Mouse (Mus musculus): ENCODE measurements around the gene Sdc4.

Gene Sdc4

DNA sequence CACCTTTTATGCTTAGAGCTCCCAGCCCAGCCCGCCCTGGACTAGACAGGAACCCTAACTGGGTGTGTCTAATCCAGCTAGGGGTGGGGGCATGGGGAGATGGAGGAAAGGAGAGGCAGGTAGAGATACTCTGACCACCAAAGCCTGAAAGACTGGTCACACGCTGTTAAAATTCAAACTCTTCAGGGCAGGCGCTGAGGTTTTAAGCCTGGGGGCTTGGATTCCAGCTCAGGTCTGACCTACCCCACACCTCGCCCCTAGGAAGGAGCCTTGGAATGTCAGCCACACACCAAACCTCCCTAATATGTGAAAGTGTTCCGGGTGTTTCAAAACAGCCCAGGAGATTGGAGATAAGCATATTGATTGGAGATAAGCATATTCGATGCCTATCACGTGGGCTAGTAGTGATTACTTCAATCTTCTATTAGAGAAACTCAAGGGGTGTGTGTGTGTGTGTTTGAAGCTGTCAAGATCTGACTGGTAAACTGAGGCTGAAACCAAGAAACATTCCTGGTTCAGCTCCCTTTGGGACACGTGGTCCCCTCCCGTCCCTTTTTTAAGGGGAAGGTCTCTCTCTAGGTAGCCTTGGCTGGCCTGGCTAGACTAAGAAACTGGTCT is 10.3 kb downstream of the Sdc4 start:
- DNase-seq (ENCODE audit: extremely low spot score, low read depth, low spot score), result no peak

DNA sequence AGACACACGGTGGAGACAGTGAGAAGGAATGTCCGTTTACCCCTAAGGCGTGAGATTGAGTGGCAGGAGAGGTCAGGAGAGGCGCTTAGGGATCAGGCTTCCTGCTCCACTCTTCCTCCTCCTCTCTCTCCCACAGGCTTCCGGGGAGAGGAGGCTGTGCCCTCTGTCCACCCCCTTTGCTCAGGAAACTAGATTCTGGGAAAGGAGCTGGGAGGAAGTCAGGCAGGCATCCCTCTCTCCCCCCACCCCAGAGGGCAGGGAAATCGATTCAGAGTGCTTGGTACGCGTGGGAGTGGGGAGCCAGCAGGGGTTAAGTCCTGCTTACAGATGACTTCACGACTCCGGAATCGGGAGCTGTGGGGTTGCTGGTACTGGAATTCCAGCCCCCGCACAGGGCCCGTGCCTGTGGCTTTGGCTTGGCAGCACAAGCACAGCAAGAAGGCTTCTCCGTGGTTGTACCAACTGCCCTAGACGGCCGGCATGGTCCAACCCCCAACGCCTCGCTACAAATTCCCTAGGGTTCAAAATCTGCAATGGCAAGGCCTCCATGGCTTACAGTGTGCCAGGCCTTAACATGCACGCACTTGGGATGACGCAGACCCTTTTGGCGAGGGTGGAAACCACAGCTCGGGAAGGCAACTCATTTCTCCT is 11.0 kb downstream of the Sdc4 start:
- DNase-seq (ENCODE audit: extremely low spot score, low read depth, low spot score), result no peak

DNA sequence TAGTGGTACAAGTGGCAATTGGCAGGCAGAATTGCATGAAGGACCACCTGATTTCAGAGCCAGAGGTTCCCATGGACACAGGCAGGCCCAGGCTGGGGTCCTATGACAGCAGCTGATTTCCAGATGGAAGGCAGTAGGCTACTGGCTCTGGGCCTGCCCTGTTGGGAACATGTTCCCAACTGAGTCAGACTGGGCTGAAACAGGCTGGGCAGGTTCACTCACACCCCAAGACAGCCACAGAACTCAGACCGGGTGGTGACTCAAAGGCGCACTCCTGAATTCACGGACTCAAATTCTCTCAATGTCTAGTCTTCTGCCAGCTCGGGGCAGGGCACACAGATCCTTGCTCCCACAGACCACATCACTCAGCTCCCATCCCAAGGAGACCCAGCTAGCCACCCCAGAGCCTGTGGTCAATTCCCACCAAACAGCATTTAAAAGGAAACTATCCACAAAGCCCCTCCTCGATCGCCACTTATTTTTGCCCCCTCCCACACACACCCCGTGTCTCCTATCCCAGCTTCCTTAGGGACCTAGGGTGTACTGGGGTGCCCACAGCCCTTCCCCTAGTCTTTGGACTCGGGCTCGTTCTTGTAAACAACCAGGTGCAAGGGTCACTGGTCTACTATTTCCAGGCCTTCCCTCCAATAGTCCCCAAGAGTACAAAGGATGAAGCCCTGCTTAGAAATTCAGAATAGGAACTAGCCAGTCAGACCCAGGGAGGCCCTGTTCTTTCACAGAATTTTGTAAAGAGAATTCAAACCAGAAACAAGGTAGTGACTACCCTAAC is 11.8 kb downstream of the Sdc4 start:
- no peak for DNase-seq (ENCODE audit: extremely low spot score, low read depth, low spot score)

DNA sequence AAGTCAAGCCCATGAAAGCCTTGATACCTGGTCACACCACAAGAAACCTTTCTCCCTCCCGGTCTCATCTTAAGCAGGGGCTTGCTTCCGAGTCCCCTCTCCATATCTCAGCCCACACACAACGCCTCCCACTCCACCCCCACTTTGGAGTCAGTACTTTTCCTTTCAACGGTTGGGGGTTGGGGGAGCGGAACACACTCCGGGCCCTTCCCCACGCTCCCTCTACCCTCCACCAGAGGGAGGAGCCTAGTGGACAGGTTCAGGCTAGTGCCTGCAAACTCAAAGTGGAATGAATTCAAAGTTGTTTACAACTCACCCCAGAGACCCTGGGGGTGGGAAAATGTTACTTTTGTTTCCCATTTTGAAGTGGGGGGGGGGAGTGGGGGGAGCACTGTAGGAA is 13.0 kb downstream of the Sdc4 start:
- no peak for DNase-seq (ENCODE audit: extremely low spot score, low read depth, low spot score)

DNA sequence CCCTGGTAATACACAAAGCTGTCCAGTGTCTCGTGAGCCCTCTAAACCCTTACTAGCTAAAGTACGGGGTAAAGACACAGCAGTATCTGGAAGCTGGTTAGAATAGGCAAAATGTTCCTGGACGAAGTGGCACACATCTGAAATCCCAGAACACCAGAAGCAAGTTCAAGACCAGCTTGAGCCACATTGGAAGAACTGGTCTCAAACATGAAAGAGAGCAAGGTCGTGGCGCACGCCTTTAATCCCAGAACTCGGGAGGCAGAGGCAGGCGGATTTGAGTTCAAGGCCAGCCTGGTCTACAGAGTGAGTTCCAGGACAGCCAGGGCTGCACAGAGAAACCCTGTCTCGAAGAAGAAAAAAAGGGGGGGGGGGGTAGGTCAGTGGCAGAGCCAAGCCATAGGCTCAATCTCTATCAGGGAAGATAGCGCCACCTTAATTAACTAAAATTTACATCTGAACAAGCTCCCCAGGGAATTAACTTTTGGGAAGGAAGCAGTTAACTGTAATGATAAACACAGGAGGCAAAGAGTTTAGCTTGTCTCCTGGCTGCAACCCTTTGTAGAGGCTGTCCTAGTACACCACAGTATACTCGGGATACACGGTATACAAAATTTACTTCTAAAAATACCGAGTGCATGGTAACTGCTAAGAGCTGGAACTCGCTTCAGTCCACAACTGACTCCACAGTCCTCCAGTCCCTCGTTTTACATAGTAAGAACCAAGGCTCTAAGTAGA is 13.6 kb downstream of the Sdc4 start:
- DNase-seq (ENCODE audit: extremely low spot score, low read depth, low spot score), result no peak

DNA sequence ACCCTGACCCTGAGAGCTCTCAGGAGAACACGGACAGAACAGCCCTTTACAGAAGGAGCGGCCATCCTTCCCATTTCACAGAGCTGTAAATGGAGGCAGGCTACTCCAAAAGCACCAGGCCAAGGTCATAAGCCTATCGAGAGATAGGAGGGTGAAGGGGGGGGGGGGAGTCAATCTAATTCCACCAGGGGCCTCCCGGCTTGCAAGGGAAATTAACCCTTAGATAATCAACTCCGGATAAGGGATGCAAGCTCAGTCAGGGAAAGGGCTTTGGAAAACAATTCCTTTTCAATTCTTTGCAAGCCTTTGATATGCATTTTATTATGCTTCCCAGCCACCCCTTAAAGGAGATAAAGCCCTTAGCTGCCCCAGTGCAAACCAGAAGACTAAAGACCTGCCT is 15.2 kb downstream of the Sdc4 start:
- DNase-seq (ENCODE audit: extremely low spot score, low read depth, low spot score), result no peak

DNA sequence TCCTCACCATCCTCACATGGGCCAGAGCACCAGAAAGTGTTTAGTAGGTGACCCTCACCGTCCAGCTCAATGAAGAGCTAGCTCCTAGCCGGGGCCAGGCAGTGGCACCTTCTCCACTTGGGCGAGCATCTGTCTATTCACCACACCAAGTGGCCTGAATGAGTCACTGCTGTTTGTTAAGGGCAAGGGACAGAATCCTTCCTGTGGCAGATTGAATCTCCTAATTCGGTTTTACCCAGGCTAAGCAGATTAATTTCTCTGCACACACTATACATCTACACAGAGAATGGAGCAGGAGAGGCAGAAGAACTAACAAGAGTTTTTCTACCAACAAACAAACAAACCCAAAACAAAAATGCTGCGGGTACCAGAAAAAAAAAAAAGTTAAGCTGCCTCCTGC is 16.7 kb downstream of the Sdc4 start:
- DNase-seq (ENCODE audit: extremely low spot score, low read depth, low spot score), result no peak

DNA sequence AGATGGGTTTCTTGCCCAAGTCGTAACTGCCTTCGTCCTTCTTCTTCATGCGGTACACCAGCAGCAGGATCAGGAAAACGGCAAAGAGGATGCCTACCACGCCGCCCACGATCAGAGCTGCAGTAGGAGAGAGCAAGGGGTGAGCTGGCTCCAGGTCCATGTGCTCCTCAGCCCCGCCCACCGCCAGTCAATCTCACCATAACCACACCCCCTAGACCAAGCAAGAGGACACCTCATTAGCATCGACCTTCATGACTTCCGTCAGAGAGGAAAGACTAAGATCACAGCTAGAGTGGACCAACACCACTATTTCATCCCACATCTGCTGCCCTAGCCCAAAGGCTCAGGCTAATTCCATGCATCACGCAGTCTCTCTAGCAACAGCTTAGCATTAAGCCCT is 17.6 kb downstream of the Sdc4 start:
- no peak for DNase-seq (ENCODE audit: extremely low spot score, low read depth, low spot score)

DNA sequence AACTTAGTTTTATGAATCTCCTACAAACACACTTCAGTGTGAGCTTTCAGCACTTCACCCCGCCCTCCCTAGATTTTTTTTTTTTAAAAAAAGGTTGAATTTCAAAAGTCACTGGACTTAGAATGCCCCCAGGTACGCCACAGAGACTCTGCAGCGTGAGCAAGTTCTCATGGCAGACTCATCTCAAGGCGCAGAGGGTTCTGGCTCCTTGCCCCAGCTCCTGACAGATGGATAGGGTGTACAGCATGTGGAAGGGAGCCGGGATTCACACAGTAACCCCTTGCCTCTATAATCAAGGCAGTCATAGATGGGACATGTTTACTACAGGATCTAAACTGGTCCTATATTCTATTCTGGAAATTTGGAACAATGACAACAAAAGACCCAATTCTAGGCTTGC is 18.3 kb downstream of the Sdc4 start:
- DNase-seq (ENCODE audit: extremely low spot score, low read depth, low spot score), result no peak

DNA sequence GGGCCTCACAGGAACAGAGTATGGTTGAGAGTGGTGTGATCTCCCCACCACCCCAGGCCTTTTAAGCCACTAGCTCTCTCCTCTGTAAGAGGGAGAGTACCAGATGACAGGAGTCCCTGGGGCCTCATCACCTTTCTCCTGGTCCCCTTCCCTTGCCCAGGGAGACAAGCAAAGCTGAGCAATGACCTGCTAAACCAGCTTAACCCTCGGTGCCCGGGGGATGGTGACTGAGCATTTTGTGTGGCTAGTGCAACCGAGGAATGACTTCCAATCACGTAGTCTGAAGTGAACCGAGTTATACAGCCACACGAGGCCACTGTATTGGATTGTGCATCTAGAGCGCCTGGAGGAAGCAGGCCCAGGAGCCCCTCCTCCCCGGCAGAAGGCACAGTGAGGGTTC is 19.3 kb downstream of the Sdc4 start:
- no peak for DNase-seq (ENCODE audit: extremely low spot score, low read depth, low spot score)

DNA sequence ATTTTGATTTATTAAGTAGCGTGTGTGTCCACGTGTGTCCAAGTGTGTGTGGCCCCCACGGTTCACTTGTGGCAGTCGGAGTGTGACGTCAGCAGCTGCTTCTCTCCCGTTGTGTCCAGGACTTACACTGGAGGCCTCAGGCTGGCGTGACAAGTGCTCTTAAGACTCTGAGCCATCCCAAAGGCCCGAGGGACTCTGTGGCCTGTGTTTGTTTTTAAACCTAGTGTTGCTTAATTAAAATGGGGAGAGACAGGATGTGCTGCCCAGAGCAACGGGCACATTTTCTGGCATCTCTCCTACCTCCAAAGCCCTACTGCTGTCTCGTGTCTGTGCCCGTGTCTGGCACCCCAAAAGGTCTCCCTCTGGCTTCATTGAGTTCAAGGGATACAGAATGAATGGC is 20.2 kb downstream of the Sdc4 start:
- no peak for DNase-seq (ENCODE audit: extremely low spot score, low read depth, low spot score)

DNA sequence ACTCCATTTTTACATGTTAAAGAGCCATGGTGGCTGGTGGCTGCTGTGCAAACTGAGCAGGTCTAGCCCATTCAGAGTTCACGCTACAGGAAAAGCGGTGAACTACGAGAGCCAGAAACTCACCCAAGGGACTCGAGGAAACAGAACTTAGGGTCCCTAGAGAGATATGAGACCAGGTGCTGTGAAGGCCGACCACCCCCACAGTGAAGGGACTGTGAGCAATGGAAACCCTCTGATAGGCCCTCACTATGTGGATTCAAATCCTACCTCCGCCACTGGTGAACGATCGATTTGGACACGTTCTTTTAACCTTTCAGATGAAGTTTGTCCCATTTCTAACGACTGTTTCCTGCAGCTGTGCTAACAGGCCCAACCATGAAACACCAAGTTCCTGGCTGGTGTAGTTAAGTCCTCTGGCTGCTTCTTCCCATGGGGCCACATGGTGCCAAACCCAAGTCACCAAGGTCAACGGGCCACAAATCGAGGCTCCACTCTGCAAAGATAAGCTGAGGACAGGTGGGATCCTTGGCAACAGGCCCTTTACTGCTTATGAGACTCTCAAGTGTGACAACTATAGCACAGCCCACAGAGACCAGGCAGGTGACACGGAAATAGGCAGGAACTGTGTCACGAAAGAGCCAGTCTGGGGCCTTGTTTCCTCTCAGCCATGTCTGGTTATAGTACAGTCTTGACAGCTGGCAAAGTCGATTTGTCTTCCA is 20.9 kb downstream of the Sdc4 start:
- DNase-seq (ENCODE audit: extremely low spot score, low read depth, low spot score), result no peak

DNA sequence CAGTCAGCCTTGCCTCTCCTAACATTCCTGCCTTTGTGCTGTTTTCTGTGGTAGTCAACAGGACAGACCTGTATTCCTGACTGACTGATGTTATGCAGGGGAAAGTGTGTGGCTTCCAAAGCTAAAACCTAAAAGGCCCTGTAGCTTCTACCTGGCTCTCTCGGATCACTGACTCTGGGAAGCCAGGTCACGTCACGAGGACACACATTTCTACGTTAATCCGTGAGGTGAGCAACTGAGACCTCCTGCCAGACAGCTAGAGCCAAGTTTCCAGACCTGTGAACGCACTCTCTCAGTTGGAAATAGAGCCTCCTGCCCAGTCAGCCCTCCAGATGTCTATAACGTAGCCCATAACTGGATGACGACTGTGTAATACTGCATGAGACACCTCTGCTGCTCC is 21.7 kb downstream of the Sdc4 start:
- DNase-seq (ENCODE audit: extremely low spot score, low read depth, low spot score), result no peak

DNA sequence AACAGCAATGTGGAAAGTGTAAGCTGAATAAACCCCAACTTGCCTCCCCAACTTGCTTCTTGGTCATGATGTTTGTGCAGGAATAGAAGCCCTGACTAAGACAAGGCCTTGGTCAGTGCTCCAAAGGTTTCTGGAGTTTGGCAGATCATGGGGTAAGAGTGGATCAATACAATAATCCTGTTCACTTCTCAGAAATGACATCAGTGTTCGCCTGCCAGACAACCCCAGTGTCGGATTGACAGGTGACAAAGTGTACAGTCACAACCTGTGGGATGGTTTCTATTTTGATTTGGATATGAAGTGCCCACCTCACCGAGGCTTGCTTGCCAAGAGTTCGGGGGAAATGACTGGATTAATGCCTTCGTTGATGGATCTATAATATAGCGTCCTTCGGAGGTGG is 22.4 kb downstream of the Sdc4 start:
- DNase-seq (ENCODE audit: extremely low spot score, low read depth, low spot score), result no peak

DNA sequence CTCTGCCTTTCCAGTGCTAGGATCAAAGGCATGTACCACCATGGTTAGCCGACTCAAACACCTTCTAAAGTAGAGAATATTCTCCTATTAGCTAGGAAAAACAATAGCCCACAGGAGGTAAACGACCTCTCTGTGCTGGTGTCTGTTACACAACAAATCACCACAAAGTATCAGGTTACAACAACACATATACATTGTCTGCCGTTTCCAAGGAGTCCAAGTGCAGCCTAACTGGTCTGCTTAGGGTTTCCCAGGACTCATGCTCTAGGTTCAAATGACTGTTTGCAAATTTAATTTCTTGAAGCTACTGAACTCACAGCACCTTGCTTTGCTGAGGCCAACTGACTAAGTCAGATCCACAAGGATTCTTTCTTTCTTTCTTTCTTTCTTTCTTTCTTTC is 24.2 kb downstream of the Sdc4 start:
- no peak for DNase-seq (ENCODE audit: extremely low spot score, low read depth, low spot score)

DNA sequence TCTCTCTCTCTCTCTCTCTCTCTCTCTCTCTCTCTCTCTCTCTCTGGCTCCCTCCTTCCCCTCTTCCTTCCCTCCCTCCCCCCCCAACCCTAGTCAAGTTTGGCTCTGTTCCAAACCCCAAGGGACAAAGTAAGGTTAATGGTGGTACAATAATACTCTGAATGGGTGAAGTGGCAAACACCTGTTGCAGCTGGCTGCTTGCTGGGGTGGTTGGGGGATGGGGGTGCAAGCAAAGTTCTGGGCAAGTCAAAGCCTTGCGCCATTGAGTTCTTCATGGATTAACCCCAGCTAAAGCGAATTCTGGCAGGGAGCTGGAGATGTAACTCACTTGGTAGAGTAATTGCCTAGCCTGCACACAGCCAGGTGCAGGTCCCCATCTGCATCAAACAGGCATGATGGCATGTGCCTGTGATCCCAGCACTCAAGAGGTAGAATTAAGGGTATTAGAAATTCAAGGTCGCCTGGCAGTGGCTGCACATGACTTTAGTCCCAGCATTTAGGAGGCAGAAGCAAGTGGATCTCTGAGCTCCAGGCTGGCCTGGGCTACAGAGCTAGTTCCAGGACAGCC is 25.3 kb downstream of the Sdc4 start:
- no peak for DNase-seq (ENCODE audit: extremely low spot score, low read depth, low spot score)

DNA sequence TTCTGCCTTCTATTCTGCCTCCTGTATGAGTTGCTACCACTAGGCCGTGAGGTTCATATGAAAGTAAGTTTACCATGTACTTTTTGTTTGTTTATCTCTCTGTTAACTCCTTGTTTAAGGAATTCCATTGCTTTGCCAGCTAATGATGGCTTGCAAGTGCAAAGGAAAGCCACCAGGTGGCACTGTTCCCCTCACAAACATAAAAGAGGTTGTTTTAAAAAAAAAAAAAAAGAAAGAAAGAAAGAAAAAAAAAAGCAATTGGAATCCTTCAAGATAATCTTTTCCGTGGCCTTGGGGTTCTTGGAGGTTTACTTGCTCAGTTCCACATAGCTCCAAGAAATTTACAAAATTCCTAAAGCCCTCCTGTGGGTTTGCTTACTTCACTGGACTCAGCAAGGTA is 26.5 kb downstream of the Sdc4 start:
- DNase-seq (ENCODE audit: extremely low spot score, low read depth, low spot score), result peak; percentile 54

DNA sequence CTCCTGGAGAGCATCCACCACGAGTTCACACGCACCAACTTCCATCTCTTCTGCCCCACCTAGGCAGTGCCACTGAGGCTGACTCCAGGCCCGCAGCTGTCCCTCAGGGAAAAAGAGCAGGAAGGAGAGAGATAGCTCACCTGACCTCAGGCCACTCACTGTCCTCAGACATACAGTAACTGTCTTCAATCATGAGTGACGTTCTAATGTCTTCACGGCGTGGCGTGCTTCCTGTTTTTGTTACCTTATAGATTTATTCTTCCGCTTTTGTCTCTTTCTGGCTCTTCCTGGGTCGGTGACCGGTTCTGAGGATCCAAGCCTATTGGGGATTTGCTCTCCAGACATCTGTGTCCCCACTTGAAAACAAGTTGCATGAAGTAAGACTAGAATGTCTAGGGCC is 29.1 kb downstream of the Sdc4 start:
- no peak for DNase-seq (ENCODE audit: extremely low spot score, low read depth, low spot score)

DNA sequence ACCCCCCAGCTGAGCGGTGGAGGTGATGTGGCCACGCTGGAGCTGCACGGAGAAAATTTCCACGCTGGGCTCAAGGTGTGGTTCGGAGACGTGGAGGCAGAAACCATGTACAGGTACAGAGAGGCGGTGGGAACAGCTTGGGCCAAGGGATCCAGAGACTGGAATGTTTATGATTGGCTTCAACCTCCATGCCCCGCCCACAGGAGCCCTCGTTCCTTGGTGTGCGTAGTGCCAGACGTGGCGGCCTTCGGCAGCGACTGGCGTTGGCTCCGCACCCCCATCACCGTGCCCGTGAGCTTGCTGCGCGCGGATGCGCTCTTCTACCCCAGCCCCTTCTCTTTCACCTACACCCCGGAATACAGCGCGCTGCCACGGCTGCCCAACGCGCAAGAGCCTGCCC is 29.5 kb downstream of the Sdc4 start:
- DNase-seq (ENCODE audit: extremely low spot score, low read depth, low spot score), result no peak

DNA sequence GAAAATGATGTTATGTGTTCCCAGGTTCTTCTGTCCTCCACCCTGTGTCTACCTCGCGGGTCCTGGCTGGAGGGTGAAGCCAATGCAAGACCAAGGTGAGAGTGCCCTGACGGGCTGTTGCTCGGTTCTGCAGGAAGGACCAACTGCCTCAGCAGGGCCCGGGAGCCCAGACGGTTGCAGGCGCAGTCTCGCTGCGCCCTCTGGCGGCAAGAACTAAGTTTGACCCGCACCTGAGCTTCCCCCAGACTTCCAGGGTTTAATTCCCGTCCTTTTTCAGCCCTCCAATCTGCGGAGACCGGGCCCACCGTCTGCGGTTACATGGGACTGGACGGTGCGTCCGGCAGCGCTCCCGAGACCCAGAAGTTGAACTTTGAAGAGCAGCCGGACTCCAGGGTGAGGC is 36.0 kb downstream of the Sdc4 start:
- peak; percentile 67 for DNase-seq (ENCODE audit: extremely low spot score, low read depth, low spot score)

DNA sequence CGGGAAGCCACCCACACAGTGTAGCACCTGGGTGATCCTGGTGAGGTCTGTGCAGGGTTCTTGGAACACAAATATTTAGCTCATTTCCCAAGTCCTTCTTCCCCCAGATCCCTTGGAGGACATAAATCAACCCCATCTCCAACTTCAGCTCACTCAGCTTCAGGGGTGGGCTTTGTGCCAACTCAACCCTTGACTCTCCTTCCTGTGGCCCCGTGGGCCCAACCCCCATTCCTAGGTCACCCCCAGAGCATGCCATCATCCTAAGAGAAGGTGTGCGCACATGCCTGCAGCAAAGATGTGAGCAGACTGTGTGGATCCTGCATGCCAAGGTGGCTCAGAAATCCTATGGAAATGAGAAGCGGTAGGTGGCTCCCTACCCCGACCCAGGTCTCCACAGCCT is 38.2 kb downstream of the Sdc4 start:
- no peak for DNase-seq (ENCODE audit: extremely low spot score, low read depth, low spot score)

Measured in hindlimb bud, embryonic 11.5 days (tissue).